Mouse (Mus musculus) MEL (cell line): Measurements from ENCODE around the gene Hspbp1.

Experiments used
- BHLHE40 ChIP-seq: IDR thresholded peaks from 2 replicates; pipeline ENCODE4 v1.6.1; 2012; ENCODE audit warnings: low read depth, mild to moderate bottlenecking, inconsistent platforms, low read length, improper control_type of control experiment, borderline replicate concordance
- CTCF ChIP-seq, 3 experiments: IDR thresholded peaks in 2 of 3; conservative IDR thresholded peaks in 1 of 3; 2 replicates each; pipeline ENCODE4 v1.5.1; 2011 to 2012; ENCODE audit warnings: low read length in 3 of 3, low read depth in 2 of 3, mild to moderate bottlenecking in 2 of 3, improper control_type of control experiment in 1 of 3, inconsistent platforms in 1 of 3, mixed read lengths in 1 of 3, moderate library complexity in 1 of 3; ENCODE audit not compliant: control insufficient read depth in 1 of 3, insufficient read depth in 1 of 3, poor library complexity in 1 of 3, severe bottlenecking in 1 of 3
- GATA1 ChIP-seq: IDR thresholded peaks from 2 replicates; pipeline ENCODE4 v1.6.1; 2011; ENCODE audit warnings: low read depth, low read length, improper control_type of control experiment
- JUND ChIP-seq: IDR thresholded peaks from 2 replicates; pipeline ENCODE4 v1.6.1; 2011; ENCODE audit warnings: low read depth, mild to moderate bottlenecking, improper control_type of control experiment, low read length
- MAX ChIP-seq: IDR thresholded peaks from 2 replicates; pipeline ENCODE4 v1.6.1; 2011; ENCODE audit warnings: low read length, improper control_type of control experiment
- MYC ChIP-seq: IDR thresholded peaks from 2 replicates; pipeline ENCODE4 v1.6.1; 2011; ENCODE audit warnings: low read depth, mild to moderate bottlenecking, low read length, improper control_type of control experiment, moderate library complexity
- NELFE ChIP-seq: IDR thresholded peaks from 2 replicates; pipeline ENCODE4 v1.6.1; 2011; ENCODE audit warnings: low read depth, low read length, improper control_type of control experiment
- POLR2A ChIP-seq, 2 experiments: IDR thresholded peaks; 2 replicates each; pipeline ENCODE4 v1.6.1; 2011 to 2012; ENCODE audit warnings: low read length in 2 of 2, mild to moderate bottlenecking in 2 of 2, control low read depth in 1 of 2, improper control_type of control experiment in 1 of 2, low read depth in 1 of 2, moderate library complexity in 1 of 2; ENCODE audit not compliant: control insufficient read depth in 1 of 2, insufficient read depth in 1 of 2, poor library complexity in 1 of 2
- POLR2AphosphoS2 ChIP-seq: IDR thresholded peaks from 2 replicates; pipeline ENCODE4 v1.6.1; 2011; ENCODE audit warnings: low read length, improper control_type of control experiment
- RCOR1 ChIP-seq: IDR thresholded peaks from 2 replicates; pipeline ENCODE4 v1.6.1; 2012; ENCODE audit warnings: low read depth, mild to moderate bottlenecking, inconsistent platforms, low read length, improper control_type of control experiment
- UBTF ChIP-seq: IDR thresholded peaks from 2 replicates; pipeline ENCODE4 v1.6.1; 2012; ENCODE audit warnings: low read depth, mild to moderate bottlenecking, inconsistent platforms, low read length, improper control_type of control experiment, moderate library complexity, borderline replicate concordance; ENCODE audit not compliant: insufficient read depth
- ZMIZ1 ChIP-seq: IDR thresholded peaks from 2 replicates; pipeline ENCODE4 v1.6.1; 2012; ENCODE audit warnings: low read depth, mild to moderate bottlenecking, inconsistent platforms, low read length, improper control_type of control experiment, moderate library complexity

- TF ChIP-seq CTCF (IDR thresholded peaks at IDR 0.05 in 2 of 3, conservative IDR thresholded peaks at IDR 0.05 in 1 of 3; ENCODE audit: control insufficient read depth in 1 of 3, insufficient read depth in 1 of 3, low read depth in 2 of 3, low read length in 3 of 3, poor library complexity in 1 of 3, severe bottlenecking in 1 of 3) = no peak
- TF ChIP-seq GATA1 = no peak
- TF ChIP-seq POLR2AphosphoS2 = no peak
- TF ChIP-seq POLR2A (IDR thresholded peaks at IDR 0.05; ENCODE audit: control insufficient read depth in 1 of 2, insufficient read depth in 1 of 2, low read depth in 1 of 2, low read length in 2 of 2, poor library complexity in 1 of 2) = no peak
- no peak for TF ChIP-seq RCOR1
- no peak for TF ChIP-seq MYC
- TF ChIP-seq NELFE = no peak
- TF ChIP-seq UBTF = no peak
- no peak for TF ChIP-seq ZMIZ1
- no peak for TF ChIP-seq BHLHE40
- TF ChIP-seq JUND = no peak
- TF ChIP-seq MAX = no peak
Measured at GRCm38 (mm10) chr7:4723508-4723907, 38.6 kb upstream of the Hspbp1 start.
